Mouse (Mus musculus) limb, embryonic 11.5 days (tissue): Measurements from ENCODE around the gene D5Ertd579e. TPM values are rescaled to one million over a fixed set of nuclear protein-coding genes. Genes with fewer than 3 reads are reported as not detected.
A peak's percentile ranks its signal among the peaks of the same experiment; 100 is the strongest.

Source experiments
- ATAC-seq: fragments of 200-750 bp; cut with Nextera tagmentation; 2 replicates; pipeline ENCODE4 v1.8.0; 2017; ENCODE audit warnings: low read depth; ENCODE audit not compliant: insufficient number of reproducible peaks, low FRiP score, low TSS enrichment
- DNase-seq: peaks from one replicate; pipeline ENCODE4 v3.0.0-alpha.2; 2015; ENCODE audit warnings: low spot score
- H3K27ac ChIP-seq: fragments of 300-500 bp; sonication (generic); replicated peaks from 2 replicates; pipeline ENCODE4 v1.5.1; 2014; ENCODE audit warnings: low read depth, mild to moderate bottlenecking, low read length
- H3K27me3 ChIP-seq: fragments of 300-500 bp; sonication (generic); 2 replicates; pipeline ENCODE4 v1.6.1; 2014; ENCODE audit warnings: mild to moderate bottlenecking, low read length, mixed read lengths; ENCODE audit not compliant: control insufficient read depth, insufficient read depth
- H3K36me3 ChIP-seq: fragments of 300-500 bp; sonication (generic); 2 replicates; pipeline ENCODE4 v1.6.1; 2014; ENCODE audit warnings: mild to moderate bottlenecking, low read length, moderate library complexity, mixed read lengths; ENCODE audit not compliant: control insufficient read depth, insufficient read depth
- H3K4me1 ChIP-seq: fragments of 300-500 bp; sonication (generic); 2 replicates; pipeline ENCODE4 v1.6.1; 2014; ENCODE audit warnings: low read length, mixed read lengths; ENCODE audit not compliant: control insufficient read depth, insufficient read depth
- H3K4me2 ChIP-seq: fragments of 300-500 bp; sonication (generic); 2 replicates; pipeline ENCODE4 v1.6.1; 2014; ENCODE audit warnings: low read depth, mild to moderate bottlenecking, moderate library complexity; ENCODE audit not compliant: severe bottlenecking
- H3K4me3 ChIP-seq: fragments of 300-500 bp; sonication (generic); 2 replicates; pipeline ENCODE4 v1.5.1; 2014; ENCODE audit warnings: low read depth, low read length
- H3K9ac ChIP-seq: fragments of 300-500 bp; sonication (generic); 2 replicates; pipeline ENCODE4 v1.6.1; 2014; ENCODE audit warnings: mild to moderate bottlenecking, low read length
- H3K9me3 ChIP-seq: fragments of 300-500 bp; sonication (generic); 2 replicates; pipeline ENCODE4 v1.6.1; 2016; ENCODE audit warnings: low read length; ENCODE audit not compliant: control insufficient read depth
- WGBS: fragments of 180-500 bp; shearing (Covaris S2); extraction: QIAGEN DNeasy Blood & Tissue Kit; methylation state at CpG from one replicate; pipeline ENCODE4 v1.1.7; 2014; 5-methylcytosine and 5-hydroxymethylcytosine counted together
- polyA plus RNA-seq: library from polyadenylated mRNA; unstranded; fragments of >200 nt; fragmentation: Nextera tagmentation; extraction: Ambion mirVana; gene quantifications from 2 replicates; pipeline ENCODE4 v1.2.1, GENCODE M21; 2014

D5Ertd579e gene
- polyA plus RNA-seq, 1 experiment from 2014 or later: 22.2 TPM

DNA sequence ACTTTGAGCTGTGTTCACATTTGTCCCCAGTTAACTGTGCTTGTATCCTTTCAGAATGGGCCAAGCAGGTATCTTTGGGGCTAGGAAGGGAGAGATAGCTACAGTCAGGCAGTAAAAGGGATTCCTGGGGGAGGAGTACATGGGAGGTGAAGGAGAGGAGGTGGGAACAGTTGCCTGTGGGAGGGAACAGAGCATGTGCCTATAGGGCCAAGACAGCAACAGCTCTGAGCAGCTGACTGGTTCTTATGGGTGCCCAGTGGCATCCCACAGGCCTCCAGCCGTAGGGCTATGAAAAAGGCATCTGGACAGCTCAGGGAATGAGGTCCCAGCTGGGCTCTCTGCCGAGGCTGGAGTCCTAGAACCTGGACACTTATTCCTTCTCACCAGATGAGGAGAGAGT lies 21.0 kb upstream of the D5Ertd579e start:
- Histone ChIP-seq H3K4me2 (no peak overlapping the region), H3K9me3 (no peaks in the 10 kb centered on the region), H3K36me3 (no peaks in the 10 kb centered on the region), H3K27me3 (no peaks in the 10 kb centered on the region; the same call in 1 of the 2 replicates), H3K27ac (no peak overlapping the region), H3K4me3 (no peak overlapping the region), H3K9ac (no peak overlapping the region), H3K4me1 (peaks cover 8% of the 10 kb centered on the region; the same call in 1 of the 2 replicates)
- no peak for DNase-seq
- 59% methylated on average over 2 of the region's 2 CpGs for WGBS
- ATAC-seq: no peak

DNA sequence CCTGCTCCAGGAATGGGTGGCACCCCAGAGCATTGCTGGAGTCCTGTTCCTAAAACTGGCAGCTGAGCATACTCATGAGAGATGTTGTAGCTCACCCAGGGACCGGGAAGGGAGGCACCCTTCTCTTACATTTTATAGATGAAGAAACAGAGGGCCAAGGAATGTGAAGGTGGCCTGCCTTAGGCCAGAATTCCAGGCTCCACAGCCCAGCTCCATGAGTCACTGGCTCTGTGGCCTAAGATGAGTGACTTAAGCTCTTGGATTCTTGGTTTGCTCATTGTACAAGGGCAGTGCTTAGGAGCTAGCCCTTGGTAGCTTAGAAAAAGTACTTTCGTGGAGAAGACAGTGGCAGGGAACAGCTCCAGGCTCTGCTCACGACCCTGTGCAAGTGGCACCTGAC lies 19.0 kb upstream of the D5Ertd579e start:
- no peak overlapping the region for H3K4me2 ChIP-seq
- DNase-seq (no peak), ATAC-seq (no peak)
- H3K9ac ChIP-seq: no peak overlapping the region
- WGBS: 76% methylated on average over 3 of the region's 3 CpGs
- no peaks in the 10 kb centered on the region; the same call in 1 of the 2 replicates for H3K27me3 ChIP-seq
- H3K27ac ChIP-seq: no peak overlapping the region
- H3K36me3 ChIP-seq: no peaks in the 10 kb centered on the region
- no peaks in the 10 kb centered on the region for H3K9me3 ChIP-seq
- H3K4me3 ChIP-seq: no peak overlapping the region
- H3K4me1 ChIP-seq: peaks cover 8% of the 10 kb centered on the region; the same call in 1 of the 2 replicates

GRCm38 (mm10) chr5:36713693-36714092 lies 17.9 kb upstream of the D5Ertd579e start:
- peaks cover 8% of the 10 kb centered on the region; the same call in 1 of the 2 replicates for H3K4me1 ChIP-seq
- DNase-seq (no peak), ATAC-seq (no peak)
- no peak overlapping the region for H3K4me3 ChIP-seq
- H3K9me3 ChIP-seq: no peaks in the 10 kb centered on the region
- no peak overlapping the region for H3K9ac ChIP-seq
- H3K27ac ChIP-seq: no peak overlapping the region
- no peaks in the 10 kb centered on the region for H3K36me3 ChIP-seq
- 83% methylated on average over 6 of the region's 6 CpGs for WGBS
- no peaks in the 10 kb centered on the region; the same call in 1 of the 2 replicates for H3K27me3 ChIP-seq
- no peak overlapping the region for H3K4me2 ChIP-seq

DNA sequence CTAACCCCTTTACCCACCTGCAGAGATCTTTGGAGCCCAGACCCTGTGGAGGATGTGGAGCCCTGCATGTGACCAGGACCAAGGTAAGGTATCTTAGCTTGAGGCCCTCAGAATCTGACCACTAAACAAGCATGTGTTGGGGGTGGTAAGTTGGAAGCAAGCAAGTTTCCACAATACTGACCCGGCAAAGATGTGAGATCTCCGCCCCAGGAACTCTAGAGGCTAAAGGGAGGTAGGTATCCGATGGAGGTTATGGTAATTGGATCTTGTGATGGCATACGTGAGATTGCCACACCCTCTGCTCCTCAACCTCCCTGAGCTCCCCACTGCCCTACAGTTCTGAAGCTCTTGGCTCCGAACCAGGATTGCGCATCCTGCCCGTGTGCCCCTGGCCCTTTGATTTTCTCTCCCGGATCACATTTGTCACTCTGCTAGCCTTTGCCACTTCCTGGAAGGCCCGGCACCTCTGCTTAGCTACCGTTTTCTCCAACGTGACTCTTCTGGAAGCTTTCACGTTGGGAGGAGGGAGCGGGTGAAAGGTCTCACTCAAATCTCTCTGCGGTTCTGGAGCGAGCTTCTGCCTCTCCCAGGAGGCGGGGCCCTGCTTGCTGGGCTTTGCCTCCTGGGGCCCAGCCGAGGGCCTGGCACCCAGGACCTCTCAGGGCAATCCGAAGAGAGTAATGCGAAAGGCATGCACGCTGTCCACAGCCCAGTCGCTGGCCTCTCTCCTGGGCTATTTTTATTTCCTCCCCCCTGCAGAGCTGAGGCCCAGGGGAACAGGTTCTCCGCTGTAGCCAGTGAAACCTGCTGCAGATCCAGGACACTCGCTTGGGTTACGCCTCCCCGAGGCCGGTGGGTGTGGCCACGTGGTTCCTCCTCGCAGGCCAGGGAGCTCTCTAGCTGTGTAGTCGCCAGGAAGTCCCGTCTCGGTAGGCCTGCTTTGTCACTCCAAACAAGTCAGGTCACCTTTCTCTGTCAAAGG lies 17.0 kb upstream of the D5Ertd579e start:
- WGBS: 6% methylated on average over 31 of the region's 31 CpGs
- peak overlapping the region; percentile 43; the same call in 1 of the 2 replicates for H3K9ac ChIP-seq
- DNase-seq (peak; percentile 77), ATAC-seq (peak; percentile 77)
- H3K4me3 ChIP-seq: peak overlapping the region; percentile 22
- H3K4me1 ChIP-seq: peaks cover 8% of the 10 kb centered on the region; the same call in 1 of the 2 replicates
- no peaks in the 10 kb centered on the region for H3K36me3 ChIP-seq
- H3K27ac ChIP-seq: no peak overlapping the region
- H3K9me3 ChIP-seq: no peaks in the 10 kb centered on the region
- H3K27me3 ChIP-seq: no peaks in the 10 kb centered on the region; the same call in 1 of the 2 replicates
- peak overlapping the region; percentile 46 for H3K4me2 ChIP-seq

DNA sequence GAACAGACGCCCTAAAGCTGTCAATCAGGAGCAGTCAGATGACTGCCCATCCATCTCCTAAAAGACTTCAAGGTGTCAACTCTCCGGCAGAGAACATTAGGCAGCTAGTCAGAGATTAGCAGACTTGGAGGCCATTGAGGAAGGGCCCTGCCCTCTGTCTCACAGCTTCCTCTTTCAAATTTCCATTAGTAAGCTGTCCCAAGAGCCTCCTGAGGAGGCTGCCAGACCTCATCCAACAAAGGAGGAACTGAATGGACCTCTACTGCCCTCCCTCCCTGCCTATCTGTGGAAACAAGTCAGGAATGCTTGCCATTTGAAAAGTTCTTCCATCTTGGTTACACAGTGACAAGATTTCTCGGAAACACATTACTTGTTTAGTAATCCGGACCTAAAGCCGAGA lies 16.0 kb upstream of the D5Ertd579e start:
- 51% methylated on average over 5 of the region's 5 CpGs for WGBS
- H3K4me1 ChIP-seq: peaks cover 8% of the 10 kb centered on the region; the same call in 1 of the 2 replicates
- ATAC-seq (no peak), DNase-seq (no peak)
- H3K4me2 ChIP-seq: no peak overlapping the region
- H3K9me3 ChIP-seq: no peaks in the 10 kb centered on the region
- no peaks in the 10 kb centered on the region for H3K36me3 ChIP-seq
- H3K9ac ChIP-seq: no peak overlapping the region
- no peaks in the 10 kb centered on the region; the same call in 1 of the 2 replicates for H3K27me3 ChIP-seq
- no peak overlapping the region for H3K4me3 ChIP-seq
- no peak overlapping the region for H3K27ac ChIP-seq

DNA sequence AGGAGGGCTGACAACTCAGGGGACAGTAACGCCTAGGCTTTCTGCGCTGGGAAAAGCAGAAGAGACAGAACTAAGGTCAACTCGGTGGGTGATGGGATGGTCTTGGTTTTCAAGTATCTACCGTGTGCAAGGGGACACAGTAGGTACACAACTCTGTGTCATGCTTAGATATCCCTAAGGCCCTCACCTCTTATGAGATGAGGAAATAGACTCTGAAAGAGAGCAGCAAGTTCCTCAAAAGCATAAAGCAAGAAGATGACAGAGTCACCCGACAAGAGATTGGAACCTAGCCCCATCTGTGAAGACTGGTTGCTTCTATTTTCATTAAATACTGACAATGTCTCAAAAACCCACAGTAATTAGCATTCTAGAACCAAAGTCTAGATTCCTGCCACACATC lies 10.0 kb upstream of the D5Ertd579e start:
- no peak overlapping the region for H3K4me3 ChIP-seq
- no peak for DNase-seq
- H3K36me3 ChIP-seq: no peaks in the 10 kb centered on the region
- no peak overlapping the region for H3K4me2 ChIP-seq
- H3K4me1 ChIP-seq: no peaks in the 10 kb centered on the region
- H3K9ac ChIP-seq: no peak overlapping the region
- H3K9me3 ChIP-seq: no peaks in the 10 kb centered on the region
- H3K27me3 ChIP-seq: no peaks in the 10 kb centered on the region
- no peak overlapping the region for H3K27ac ChIP-seq
- 81% methylated on average over 5 of the region's 5 CpGs for WGBS
- no peak for ATAC-seq

GRCm38 (mm10) chr5:36705390-36705789 lies 9.6 kb upstream of the D5Ertd579e start:
- 83% methylated on average over 5 of the region's 5 CpGs for WGBS
- ATAC-seq (no peak), DNase-seq (no peak)
- H3K4me2 ChIP-seq: no peak overlapping the region
- no peaks in the 10 kb centered on the region for H3K36me3 ChIP-seq
- H3K27me3 ChIP-seq: no peaks in the 10 kb centered on the region
- no peak overlapping the region for H3K27ac ChIP-seq
- no peaks in the 10 kb centered on the region for H3K9me3 ChIP-seq
- H3K4me3 ChIP-seq: no peak overlapping the region
- H3K4me1 ChIP-seq: no peaks in the 10 kb centered on the region
- H3K9ac ChIP-seq: no peak overlapping the region

- WGBS: 82% methylated on average over 6 of the region's 6 CpGs
- DNase-seq (no peak), ATAC-seq (no peak)
- Histone ChIP-seq H3K36me3 (no peaks in the 10 kb centered on the region), H3K9ac (no peak overlapping the region), H3K4me1 (no peaks in the 10 kb centered on the region), H3K27me3 (no peaks in the 10 kb centered on the region), H3K27ac (no peak overlapping the region), H3K4me3 (no peak overlapping the region), H3K4me2 (no peak overlapping the region), H3K9me3 (no peaks in the 10 kb centered on the region)
These were observed 8.9 kb upstream of the D5Ertd579e start for GRCm38 (mm10) chr5:36704684-36705083.
